Mouse (Mus musculus) MEL (cell line): ENCODE measurements at regions not wholly inside any gene's neighbourhood (a gene's known extent, or its start where the extent isn't known, plus 50 kb on each side); places are given as distances from the start of the nearest gene placed in this dataset.
A peak's percentile ranks its signal among the peaks of the same experiment; 100 is the strongest.

Experiments
- DNase-seq: peaks from one replicate; pipeline ENCODE4 v3.0.0; 2011; ENCODE audit warnings: low read depth, low spot score
- H3K27ac ChIP-seq: 2 replicates; pipeline ENCODE4 v1.5.1; 2012; ENCODE audit warnings: low read depth, mild to moderate bottlenecking, control low read depth, low read length, moderate library complexity; ENCODE audit not compliant: control insufficient read depth
- H3K27me3 ChIP-seq, 2 experiments: fragments of 150-350 bp in 1 of 2; sonication (generic) in 1 of 2; 2 replicates each; pipeline ENCODE4 v1.6.1; 2012; ENCODE audit warnings: low read length in 2 of 2, mild to moderate bottlenecking in 2 of 2, improper control_type of control experiment in 1 of 2, moderate library complexity in 1 of 2; ENCODE audit not compliant: insufficient read depth in 2 of 2, control insufficient read depth in 1 of 2
- H3K36me3 ChIP-seq, 2 experiments: 2 replicates each; pipeline ENCODE4 v1.6.1; 2012 to 2014; ENCODE audit warnings: low read length in 2 of 2, improper control_type of control experiment in 1 of 2, inconsistent platforms in 1 of 2, mild to moderate bottlenecking in 1 of 2; ENCODE audit not compliant: insufficient read depth in 2 of 2, control insufficient read depth in 1 of 2
- H3K4me1 ChIP-seq, 2 experiments: fragments of 150-350 bp in 1 of 2; sonication (generic) in 1 of 2; 2 replicates each; pipeline ENCODE4 v1.6.1; 2012; ENCODE audit warnings: low read length in 2 of 2, improper control_type of control experiment in 1 of 2, mild to moderate bottlenecking in 1 of 2; ENCODE audit not compliant: insufficient read depth in 2 of 2, control insufficient read depth in 1 of 2
- H3K4me3 ChIP-seq, 2 experiments: fragments of 150-350 bp in 1 of 2; sonication (generic) in 1 of 2; 2 replicates each; pipeline ENCODE4 v1.5.1; 2012; ENCODE audit warnings: low read depth in 2 of 2, low read length in 2 of 2, mild to moderate bottlenecking in 2 of 2, moderate library complexity in 2 of 2, control low read depth in 1 of 2, improper control_type of control experiment in 1 of 2; ENCODE audit not compliant: control insufficient read depth in 1 of 2, insufficient read depth in 1 of 2
- H3K79me2 ChIP-seq: 2 replicates; pipeline ENCODE4 v1.6.1; 2012; ENCODE audit warnings: mild to moderate bottlenecking, low read length, moderate library complexity; ENCODE audit not compliant: control insufficient read depth, poor library complexity, insufficient read depth
- H3K9ac ChIP-seq: 2 replicates; pipeline ENCODE4 v1.6.1; 2012; ENCODE audit warnings: low read depth, mild to moderate bottlenecking, control low read depth, low read length, moderate library complexity; ENCODE audit not compliant: control insufficient read depth, poor library complexity, severe bottlenecking
- H3K9me3 ChIP-seq: fragments of 150-350 bp; sonication (generic); replicated peaks from 2 replicates; pipeline ENCODE4 v1.6.1; 2012; ENCODE audit warnings: mild to moderate bottlenecking, low read length, improper control_type of control experiment, moderate library complexity; ENCODE audit not compliant: insufficient read depth
- BHLHE40 ChIP-seq: IDR thresholded peaks from 2 replicates; pipeline ENCODE4 v1.6.1; 2012; ENCODE audit warnings: low read depth, mild to moderate bottlenecking, inconsistent platforms, low read length, improper control_type of control experiment, borderline replicate concordance
- CHD1 ChIP-seq: IDR thresholded peaks from 2 replicates; pipeline ENCODE4 v1.6.1; 2012; ENCODE audit warnings: low read depth, mild to moderate bottlenecking, inconsistent platforms, low read length, improper control_type of control experiment
- CHD2 ChIP-seq: IDR thresholded peaks from 2 replicates; pipeline ENCODE4 v1.6.1; 2011; ENCODE audit warnings: low read length, improper control_type of control experiment
- E2F4 ChIP-seq: IDR thresholded peaks from 2 replicates; pipeline ENCODE4 v1.6.1; 2011; ENCODE audit warnings: low read depth, low read length, improper control_type of control experiment, borderline replicate concordance
- ELF1 ChIP-seq: IDR thresholded peaks from 2 replicates; pipeline ENCODE4 v1.6.1; 2014; ENCODE audit warnings: low read depth, mild to moderate bottlenecking, inconsistent platforms, low read length, improper control_type of control experiment, moderate library complexity
- EP300 ChIP-seq, 2 experiments: IDR thresholded peaks; 2 replicates each; pipeline ENCODE4 v1.6.1; 2011; ENCODE audit warnings: improper control_type of control experiment in 2 of 2, low read length in 2 of 2, low read depth in 1 of 2, mild to moderate bottlenecking in 1 of 2
- ETS1 ChIP-seq: IDR thresholded peaks from 2 replicates; pipeline ENCODE4 v1.6.1; 2012; ENCODE audit warnings: low read depth, mild to moderate bottlenecking, inconsistent platforms, low read length, improper control_type of control experiment, moderate library complexity
- GABPA ChIP-seq: IDR thresholded peaks from 2 replicates; pipeline ENCODE4 v1.6.1; 2012; ENCODE audit warnings: low read depth, mild to moderate bottlenecking, inconsistent platforms, low read length, improper control_type of control experiment, moderate library complexity
- HCFC1 ChIP-seq: IDR thresholded peaks from 2 replicates; pipeline ENCODE4 v1.6.1; 2012; ENCODE audit warnings: low read depth, mild to moderate bottlenecking, inconsistent platforms, low read length, improper control_type of control experiment, moderate library complexity
- MAFK ChIP-seq: IDR thresholded peaks from 2 replicates; pipeline ENCODE4 v1.6.1; 2011; ENCODE audit warnings: low read depth, mild to moderate bottlenecking, low read length, improper control_type of control experiment, borderline replicate concordance
- MAX ChIP-seq: IDR thresholded peaks from 2 replicates; pipeline ENCODE4 v1.6.1; 2011; ENCODE audit warnings: low read length, improper control_type of control experiment
- MEF2A ChIP-seq: IDR thresholded peaks from 2 replicates; pipeline ENCODE4 v1.6.1; 2014; ENCODE audit warnings: low read depth, mild to moderate bottlenecking, inconsistent platforms, low read length, improper control_type of control experiment; ENCODE audit not compliant: poor library complexity, insufficient replicate concordance, severe bottlenecking; ENCODE audit errors: extremely low read depth
- MYB ChIP-seq: IDR thresholded peaks from 2 replicates; pipeline ENCODE4 v1.6.1; 2011; ENCODE audit warnings: mild to moderate bottlenecking, low read depth, low read length, improper control_type of control experiment
- POLR2AphosphoS2 ChIP-seq: IDR thresholded peaks from 2 replicates; pipeline ENCODE4 v1.6.1; 2011; ENCODE audit warnings: low read length, improper control_type of control experiment
- RCOR1 ChIP-seq: IDR thresholded peaks from 2 replicates; pipeline ENCODE4 v1.6.1; 2012; ENCODE audit warnings: low read depth, mild to moderate bottlenecking, inconsistent platforms, low read length, improper control_type of control experiment
- SMC3 ChIP-seq: IDR thresholded peaks from 2 replicates; pipeline ENCODE4 v1.6.1; 2011; ENCODE audit warnings: low read depth, low read length, improper control_type of control experiment
- TCF12 ChIP-seq: IDR thresholded peaks from 2 replicates; pipeline ENCODE4 v1.6.1; 2014; ENCODE audit warnings: low read depth, mild to moderate bottlenecking, inconsistent platforms, low read length, improper control_type of control experiment, moderate library complexity
- UBTF ChIP-seq: IDR thresholded peaks from 2 replicates; pipeline ENCODE4 v1.6.1; 2012; ENCODE audit warnings: low read depth, mild to moderate bottlenecking, inconsistent platforms, low read length, improper control_type of control experiment, moderate library complexity, borderline replicate concordance; ENCODE audit not compliant: insufficient read depth
- USF2 ChIP-seq, 2 experiments: IDR thresholded peaks; 2 replicates each; pipeline ENCODE4 v1.6.1; 2011 to 2012; ENCODE audit warnings: improper control_type of control experiment in 2 of 2, low read length in 2 of 2, borderline replicate concordance in 1 of 2, inconsistent platforms in 1 of 2, low read depth in 1 of 2, mild to moderate bottlenecking in 1 of 2; ENCODE audit not compliant: insufficient read depth in 1 of 2
- ZC3H11A ChIP-seq: IDR thresholded peaks from 2 replicates; pipeline ENCODE4 v1.6.1; 2012; ENCODE audit warnings: low read depth, mild to moderate bottlenecking, inconsistent platforms, low read length, improper control_type of control experiment
- ZMIZ1 ChIP-seq: IDR thresholded peaks from 2 replicates; pipeline ENCODE4 v1.6.1; 2012; ENCODE audit warnings: low read depth, mild to moderate bottlenecking, inconsistent platforms, low read length, improper control_type of control experiment, moderate library complexity
- ZNF384 ChIP-seq: IDR thresholded peaks from 2 replicates; pipeline ENCODE4 v1.6.1; 2012; ENCODE audit warnings: low read depth, mild to moderate bottlenecking, inconsistent platforms, low read length, improper control_type of control experiment

DNA sequence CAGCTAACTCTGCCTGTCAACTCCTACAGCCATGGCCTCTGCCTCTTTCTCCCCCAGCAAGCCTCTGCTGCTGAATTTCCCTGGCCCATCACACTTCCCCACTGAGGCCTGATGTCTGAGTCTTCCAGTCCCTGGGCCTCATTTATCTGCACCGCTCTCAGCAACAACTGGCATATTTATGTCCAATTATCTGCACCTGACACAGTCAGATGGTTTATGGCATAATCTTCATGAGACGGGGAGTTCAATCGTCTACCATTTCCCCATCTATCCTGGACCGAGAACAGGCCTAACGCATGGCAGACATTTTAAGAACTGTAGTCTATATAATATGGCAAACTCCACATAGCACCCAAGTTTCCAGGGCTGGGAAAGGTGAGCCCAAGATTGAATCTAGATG is 1512.8 kb upstream of the Gm6569 start (continued):
- TF ChIP-seq ZC3H11A (no peak), MAFK (no peak), SMC3 (no peak), ZMIZ1 (no peak), RCOR1 (no peak; the same call in 1 of the 2 replicates), MAX (0 out of 2 replicates have a peak, but pooled peaks have one; percentile 28), MEF2A (no peak), BHLHE40 (no peak), ZNF384 (no peak), MYB (no peak), POLR2AphosphoS2 (peak; percentile 36; the same call in 1 of the 2 replicates), CHD2 (no peak), UBTF (no peak), CHD1 (no peak), E2F4 (no peak), ELF1 (no peak), HCFC1 (no peak), USF2 (IDR thresholded peaks at IDR 0.05; ENCODE audit: borderline replicate concordance in 1 of 2, insufficient read depth in 1 of 2, low read depth in 1 of 2, low read length in 2 of 2) (no peak), EP300 (IDR thresholded peaks at IDR 0.05; ENCODE audit: low read depth in 1 of 2, low read length in 2 of 2) (peak; percentile 74 to 92)

DNA sequence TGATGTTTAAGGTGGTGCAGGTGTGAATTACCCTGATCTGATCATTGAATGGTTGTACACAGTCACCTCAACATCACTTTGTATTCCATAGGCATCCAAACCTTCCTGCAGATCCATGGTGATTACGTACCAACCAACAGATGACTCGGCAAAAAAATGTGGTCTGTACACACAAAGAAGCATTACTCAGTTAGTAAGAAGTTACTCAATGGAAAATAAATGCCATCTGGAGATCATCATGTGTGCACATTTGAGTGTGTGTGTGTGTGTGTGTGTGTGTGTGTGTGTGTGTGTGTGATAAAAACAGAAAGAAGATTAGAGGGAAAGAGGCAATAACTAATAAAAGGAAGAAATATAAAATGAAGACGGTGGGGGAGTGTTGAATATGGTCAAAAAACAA is 1512.2 kb upstream of the Gm6569 start:
- Histone ChIP-seq H3K9ac (no peak overlapping the region), H3K79me2 (no peaks in the 10 kb centered on the region), H3K27me3 (no peaks in the 10 kb centered on the region), H3K4me3 (no peak overlapping the region), H3K27ac (peak overlapping the region; percentile 86), H3K4me1 (peaks cover 11 to 44% of the 10 kb centered on the region in 2 experiments), H3K36me3 (peaks cover 0 to 42% of the 10 kb centered on the region in 2 experiments; a peak in 2 of 4 replicates), H3K9me3 (no peaks in the 10 kb centered on the region)
- peak; percentile 91 for TF ChIP-seq ETS1
- TF ChIP-seq TCF12: peak; percentile 88
- TF ChIP-seq MAFK: peak; percentile 9; the same call in 1 of the 2 replicates
- TF ChIP-seq EP300 (IDR thresholded peaks at IDR 0.05; ENCODE audit: low read depth in 1 of 2, low read length in 2 of 2): peak; percentile 19 to 75; a peak in 3 of 4 replicates
- no peak for TF ChIP-seq USF2 (IDR thresholded peaks at IDR 0.05; ENCODE audit: borderline replicate concordance in 1 of 2, insufficient read depth in 1 of 2, low read depth in 1 of 2, low read length in 2 of 2)
- no peak for TF ChIP-seq BHLHE40
- no peak; the same call in 1 of the 2 replicates for TF ChIP-seq GABPA
- DNase-seq: peak; percentile 63
